Mouse (Mus musculus) embryonic facial prominence, embryonic 10.5 days (tissue): Measurements from ENCODE around the gene Adgre1. TPM values are rescaled to one million over a fixed set of nuclear protein-coding genes. Genes with fewer than 3 reads are reported as not detected.
"Not testable (repeated sequence)": the region's sequence is repeated elsewhere in the genome, so short reads cannot be mapped to it uniquely, and the experiment has no call there.

Source experiments
- DNase-seq: peaks from one replicate; pipeline ENCODE4 v3.0.0-alpha.2; 2017; ENCODE audit warnings: low spot score
- H3K27ac ChIP-seq: fragments of 300-500 bp; sonication (generic); replicated peaks from 2 replicates; pipeline ENCODE4 v1.5.1; 2016; ENCODE audit warnings: mild to moderate bottlenecking
- H3K27me3 ChIP-seq: fragments of 300-500 bp; sonication (generic); replicated peaks from 2 replicates; pipeline ENCODE4 v1.6.1; 2016; ENCODE audit warnings: low read depth, mild to moderate bottlenecking; ENCODE audit not compliant: poor library complexity, severe bottlenecking
- H3K36me3 ChIP-seq: fragments of 300-500 bp; sonication (generic); replicated peaks from 2 replicates; pipeline ENCODE4 v1.6.1; 2016; ENCODE audit warnings: mild to moderate bottlenecking, moderate library complexity
- H3K4me1 ChIP-seq: fragments of 300-500 bp; sonication (generic); 2 replicates; pipeline ENCODE4 v1.6.1; 2016
- H3K4me3 ChIP-seq: fragments of 300-500 bp; sonication (generic); 2 replicates; pipeline ENCODE4 v1.5.1; 2016; ENCODE audit warnings: mild to moderate bottlenecking, moderate library complexity
- H3K9me3 ChIP-seq: fragments of 300-500 bp; sonication (generic); 2 replicates; pipeline ENCODE4 v1.6.1; 2016; ENCODE audit warnings: mild to moderate bottlenecking
- WGBS: fragments of 180-500 bp; shearing (Covaris S2); methylation state at CpG from one replicate; pipeline ENCODE4 v1.1.7; 2016; 5-methylcytosine and 5-hydroxymethylcytosine counted together
- polyA plus RNA-seq: library from polyadenylated mRNA; unstranded; fragments of >200 nt; fragmentation: Nextera tagmentation; extraction: Ambion mirVana; gene quantifications from 2 replicates; pipeline ENCODE4 v1.2.1, GENCODE M21; 2016

Adgre1 gene
- 1.4 and 1.9 TPM in 2 replicates for polyA plus RNA-seq

DNA sequence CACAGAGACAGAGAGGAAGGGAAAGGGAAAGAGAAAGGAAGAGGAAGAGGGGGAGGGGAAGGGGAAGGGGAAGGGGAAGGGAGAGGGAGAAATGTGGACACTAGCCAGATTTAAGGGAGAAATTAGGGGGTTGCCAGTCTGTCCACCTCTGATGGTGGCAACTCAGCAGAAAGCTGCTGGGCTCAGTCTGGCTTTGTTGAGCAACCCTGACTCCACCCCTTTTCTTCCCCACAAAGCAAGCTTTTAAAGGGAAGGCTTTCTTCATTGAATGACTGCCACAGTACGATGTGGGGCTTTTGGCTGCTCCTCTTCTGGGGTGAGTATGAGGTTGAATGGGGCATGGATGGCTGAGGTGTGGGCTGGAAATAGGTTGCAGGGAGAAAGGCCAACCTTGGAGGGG, at the start of gene Adgre1:
Gene Adgre1, plus strand, starts transcription at position 251 of the 400 bp plus-strand sequence.
- Histone ChIP-seq H3K36me3 (no peaks in the 10 kb centered on the region), H3K27ac (no peak within 1 kb of the TSS), H3K4me3 (no peak within 1 kb of the TSS), H3K27me3 (no peaks in the 10 kb centered on the region), H3K4me1 (no peaks in the 10 kb centered on the region), H3K9me3 (no peaks in the 10 kb centered on the region)
- 23% methylated on average over 1 of the region's 1 CpGs for WGBS
- DNase-seq, result no peak

DNA sequence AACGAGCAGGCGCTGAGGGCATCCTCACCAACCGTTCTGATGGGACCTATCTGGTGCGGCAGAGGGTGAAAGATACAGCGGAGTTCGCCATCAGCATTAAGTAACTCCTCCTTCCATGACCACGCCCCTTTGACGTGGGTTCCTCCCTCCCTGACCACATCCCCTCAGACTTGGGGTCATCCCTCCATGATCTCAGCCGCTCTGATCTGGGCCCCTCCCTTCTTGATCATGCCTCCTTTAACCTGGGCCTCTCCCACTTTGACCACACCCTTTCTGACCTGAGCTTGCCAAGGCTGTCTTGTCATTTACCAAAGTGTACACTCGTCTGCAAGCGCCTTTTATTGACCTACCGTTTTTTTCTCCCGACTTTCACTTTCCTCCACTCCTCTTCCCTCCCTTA, 46.7 kb upstream of the Adgre1 start:
- H3K27me3 ChIP-seq, result no peaks in the 10 kb centered on the region

DNA sequence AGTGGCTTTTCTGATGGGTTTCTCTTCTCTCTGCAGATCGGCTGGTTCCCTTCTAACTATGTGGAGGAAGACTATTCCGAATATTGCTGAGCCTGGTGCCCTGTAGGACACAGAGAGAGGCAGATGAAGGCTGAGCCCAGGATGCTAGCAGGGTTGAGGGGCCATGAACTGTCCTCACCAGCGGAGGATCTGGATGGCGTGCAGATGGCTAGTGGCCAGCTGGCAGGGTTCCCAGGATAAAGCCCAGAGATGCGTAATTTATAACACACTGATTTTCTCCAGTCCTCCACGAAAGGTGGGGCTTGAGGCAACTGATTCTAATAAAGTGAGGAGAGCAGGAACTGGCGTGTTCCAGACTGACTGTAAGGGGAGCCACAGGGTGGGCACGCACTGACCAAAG, 30.9 kb upstream of the Adgre1 start:
- Histone ChIP-seq H3K4me3 (no peak overlapping the region), H3K4me1 (no peaks in the 10 kb centered on the region), H3K9me3 (no peaks in the 10 kb centered on the region), H3K36me3 (no peaks in the 10 kb centered on the region), H3K27me3 (no peaks in the 10 kb centered on the region), H3K27ac (no peak overlapping the region)
- 84% methylated on average over 8 of the region's 8 CpGs for WGBS
- no peak for DNase-seq

More for the DNA sequence above, 46.7 kb upstream of the Adgre1 start:
- DNase-seq, result no peak
- Histone ChIP-seq H3K27ac (no peak overlapping the region), H3K4me1 (no peaks in the 10 kb centered on the region), H3K9me3 (no peaks in the 10 kb centered on the region), H3K4me3 (no peak overlapping the region), H3K36me3 (no peaks in the 10 kb centered on the region)
- WGBS, result 30% methylated on average over 13 of the region's 13 CpGs

GRCm38 (mm10) chr17:57328944-57329343, 29.5 kb upstream of the Adgre1 start:
- 50% methylated on average over 6 of the region's 6 CpGs for WGBS
- no peaks in the 10 kb centered on the region for H3K4me1 ChIP-seq
- no peaks in the 10 kb centered on the region for H3K9me3 ChIP-seq
- no peaks in the 10 kb centered on the region for H3K36me3 ChIP-seq
- DNase-seq, result no peak
- 0 out of 2 replicates have a peak, but pooled peaks cover 3% of the 10 kb centered on the region for H3K27me3 ChIP-seq
- H3K4me3 ChIP-seq, result no peak overlapping the region
- no peak overlapping the region for H3K27ac ChIP-seq

DNA sequence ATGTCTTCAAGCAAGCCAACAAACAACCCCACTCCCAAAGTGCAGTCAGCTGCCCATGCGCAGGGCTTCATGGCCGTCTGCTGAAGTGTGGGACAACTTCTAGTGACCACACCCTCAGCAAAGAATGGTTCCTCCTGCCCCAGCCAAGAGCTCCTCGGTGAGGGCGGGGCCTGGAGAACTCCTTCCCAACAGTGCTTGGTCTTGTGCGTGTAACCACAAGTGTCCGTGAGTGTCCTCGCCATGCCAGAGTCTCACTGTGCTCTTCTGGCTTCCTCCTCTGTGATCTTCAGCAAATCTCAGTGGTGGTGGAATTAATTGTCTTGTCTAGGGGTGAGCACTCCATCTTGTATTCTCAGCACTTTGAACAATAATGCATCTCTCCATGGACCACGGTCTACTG, 27.5 kb upstream of the Adgre1 start:
- no peak for DNase-seq
- Histone ChIP-seq H3K9me3 (no peaks in the 10 kb centered on the region), H3K4me3 (no peak overlapping the region), H3K36me3 (no peaks in the 10 kb centered on the region), H3K4me1 (no peaks in the 10 kb centered on the region), H3K27me3 (0 out of 2 replicates have a peak, but pooled peaks cover 6% of the 10 kb centered on the region), H3K27ac (no peak overlapping the region)
- WGBS, result 91% methylated on average over 8 of the region's 8 CpGs

DNA sequence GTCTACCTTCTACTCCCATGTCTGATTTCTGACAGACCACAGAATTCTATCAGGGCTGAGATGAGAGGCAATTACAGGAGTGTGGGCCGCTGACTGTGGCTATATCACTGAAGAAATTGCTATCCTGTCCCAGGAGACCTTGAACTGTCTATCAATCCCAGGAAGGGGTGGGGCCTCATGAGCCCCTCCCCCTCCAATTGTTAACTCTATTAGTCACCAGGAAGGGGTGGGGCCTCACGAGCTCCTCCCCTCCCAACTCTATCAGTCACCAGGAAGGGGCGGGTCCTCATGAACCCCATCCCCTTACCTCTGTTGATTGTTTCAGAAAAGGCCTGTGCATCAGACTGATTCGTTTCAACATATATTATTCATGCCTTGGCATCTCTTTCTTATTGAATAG, 26.2 kb upstream of the Adgre1 start:
- 90% methylated on average over 4 of the region's 4 CpGs for WGBS
- H3K4me3 ChIP-seq, result no peak overlapping the region
- no peaks in the 10 kb centered on the region for H3K4me1 ChIP-seq
- H3K27me3 ChIP-seq, result 0 out of 2 replicates have a peak, but pooled peaks cover 6% of the 10 kb centered on the region
- H3K36me3 ChIP-seq, result no peaks in the 10 kb centered on the region
- no peak overlapping the region for H3K27ac ChIP-seq
- DNase-seq, result no peak
- no peaks in the 10 kb centered on the region for H3K9me3 ChIP-seq

DNA sequence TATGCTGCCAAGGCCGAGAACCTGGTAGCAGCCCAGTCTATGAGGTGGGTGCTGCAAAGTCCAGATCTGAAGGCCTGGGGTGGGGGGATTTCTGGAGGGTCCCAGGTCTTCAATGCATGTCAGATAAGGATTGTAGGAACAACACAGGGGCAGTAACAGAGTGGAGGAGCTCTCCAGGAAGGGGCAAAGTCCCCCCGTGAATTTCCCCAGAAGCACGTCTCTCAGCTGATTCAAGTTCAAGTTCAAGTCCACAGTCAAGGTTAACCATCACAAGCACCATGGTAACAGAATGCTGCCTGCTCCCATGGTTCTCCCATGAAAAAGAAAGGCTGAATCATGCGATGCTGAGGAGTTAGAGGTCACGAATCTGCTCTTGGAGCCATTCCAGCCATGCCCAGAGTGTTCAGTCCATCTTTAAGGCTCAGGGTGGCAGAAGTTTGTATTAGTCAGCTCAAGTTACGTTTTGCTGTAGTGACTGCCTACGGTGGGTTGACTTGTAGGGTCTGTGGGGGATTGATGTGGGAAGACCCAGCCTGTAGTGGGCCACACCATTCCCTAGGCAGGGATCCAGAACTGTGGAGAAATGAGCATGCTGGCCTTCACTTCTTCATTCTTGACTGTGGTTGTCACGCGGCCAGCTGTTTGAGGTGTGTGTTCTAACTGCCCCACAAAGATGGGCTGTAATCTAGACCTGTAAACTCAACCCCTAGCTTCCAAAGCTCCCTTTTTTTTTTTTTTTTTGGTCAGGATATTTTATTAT, 24.3 kb upstream of the Adgre1 start:
- H3K27ac ChIP-seq, result no peak overlapping the region
- H3K9me3 ChIP-seq, result no peaks in the 10 kb centered on the region
- 0 out of 2 replicates have a peak, but pooled peaks cover 2% of the 10 kb centered on the region for H3K4me1 ChIP-seq
- H3K4me3 ChIP-seq, result no peak overlapping the region
- DNase-seq, result no peak
- H3K27me3 ChIP-seq, result 0 out of 2 replicates have a peak, but pooled peaks cover 6% of the 10 kb centered on the region
- 74% methylated on average over 9 of the region's 9 CpGs for WGBS
- no peaks in the 10 kb centered on the region for H3K36me3 ChIP-seq

GRCm38 (mm10) chr17:57334761-57335150, 23.7 kb upstream of the Adgre1 start:
- 7% methylated on average over 16 of the region's 16 CpGs for WGBS
- DNase-seq, result peak; percentile 89
- Histone ChIP-seq H3K9me3 (no peaks in the 10 kb centered on the region), H3K4me3 (no peak overlapping the region), H3K36me3 (no peaks in the 10 kb centered on the region), H3K4me1 (0 out of 2 replicates have a peak, but pooled peaks cover 2% of the 10 kb centered on the region), H3K27ac (no peak overlapping the region), H3K27me3 (0 out of 2 replicates have a peak, but pooled peaks cover 6% of the 10 kb centered on the region)

GRCm38 (mm10) chr17:57335194-57335593, 23.3 kb upstream of the Adgre1 start:
- not testable (repeated sequence) for H3K27me3 ChIP-seq
- WGBS, result 75% methylated on average over 9 of the region's 9 CpGs

DNA sequence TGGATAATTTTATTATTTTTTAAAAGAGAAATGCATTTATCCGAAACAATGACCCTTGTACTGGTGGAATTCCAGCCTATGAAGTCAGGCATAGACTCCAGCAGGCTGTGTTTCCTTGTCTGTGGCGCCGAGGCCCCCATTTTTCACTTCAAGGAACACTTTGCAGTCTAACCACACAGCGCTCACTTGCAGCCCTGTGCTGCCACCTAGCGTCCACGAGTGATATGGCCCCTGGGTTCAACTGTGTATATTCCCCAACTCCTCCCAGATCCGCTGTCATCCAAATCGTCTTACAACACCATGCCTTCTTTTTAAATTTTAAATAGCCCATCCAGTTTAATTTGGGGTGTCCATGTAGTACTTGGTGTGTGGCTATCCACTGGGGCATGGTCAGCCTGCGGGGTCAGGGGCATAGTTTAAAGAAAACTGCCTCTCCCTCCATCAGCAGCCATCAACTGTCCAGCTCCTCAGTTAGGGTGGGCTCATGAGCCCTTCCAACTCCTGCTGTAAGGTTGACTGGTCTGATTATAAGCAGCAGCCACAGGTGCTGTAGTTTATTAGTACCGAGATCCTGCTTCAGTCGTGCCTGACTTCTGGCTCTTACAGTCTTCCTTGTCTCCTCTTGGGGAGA, 22.7 kb upstream of the Adgre1 start:
- H3K4me3 ChIP-seq, result no peak overlapping the region
- H3K4me1 ChIP-seq, result 0 out of 2 replicates have a peak, but pooled peaks cover 2% of the 10 kb centered on the region
- peak; percentile 90 for DNase-seq
- H3K36me3 ChIP-seq, result no peaks in the 10 kb centered on the region
- WGBS, result 10% methylated on average over 11 of the region's 11 CpGs
- no peaks in the 10 kb centered on the region for H3K9me3 ChIP-seq
- 0 out of 2 replicates have a peak, but pooled peaks cover 6% of the 10 kb centered on the region for H3K27me3 ChIP-seq
- H3K27ac ChIP-seq, result no peak overlapping the region

More at GRCm38 (mm10) chr17:57335194-57335593, 23.3 kb upstream of the Adgre1 start:
- DNase-seq, H3K4me1 ChIP-seq, H3K4me3 ChIP-seq, H3K36me3 ChIP-seq, H3K9me3 ChIP-seq, H3K27ac ChIP-seq: not testable (repeated sequence)

GRCm38 (mm10) chr17:57337996-57338395, 20.5 kb upstream of the Adgre1 start:
- Histone ChIP-seq H3K9me3 (no peaks in the 10 kb centered on the region), H3K27ac (no peak overlapping the region), H3K36me3 (no peaks in the 10 kb centered on the region), H3K4me3 (no peak overlapping the region), H3K27me3 (0 out of 2 replicates have a peak, but pooled peaks cover 6% of the 10 kb centered on the region), H3K4me1 (0 out of 2 replicates have a peak, but pooled peaks cover 2% of the 10 kb centered on the region)
- no peak for DNase-seq
- WGBS, result 88% methylated on average over 10 of the region's 10 CpGs

- 78% methylated on average over 9 of the region's 9 CpGs for WGBS
- DNase-seq, result no peak
- Histone ChIP-seq H3K27ac (no peak overlapping the region), H3K4me3 (no peak overlapping the region), H3K4me1 (0 out of 2 replicates have a peak, but pooled peaks cover 2% of the 10 kb centered on the region), H3K27me3 (no peaks in the 10 kb centered on the region), H3K9me3 (no peaks in the 10 kb centered on the region), H3K36me3 (no peaks in the 10 kb centered on the region)
Observed at GRCm38 (mm10) chr17:57339298-57339697, 19.2 kb upstream of the Adgre1 start.
